Mouse (Mus musculus) megakaryocyte, adult 5-6 weeks (primary cell): ENCODE results near the gene Mlip. TPM values are rescaled to one million over a fixed set of nuclear protein-coding genes. Genes with fewer than 3 reads are reported as not detected.
"Not testable (repeated sequence)": the region's sequence is repeated elsewhere in the genome, so short reads cannot be mapped to it uniquely, and the experiment has no call there.

Experiments used
- ATAC-seq: 2 replicates; pipeline ENCODE4 v1.8.0; 2016; ENCODE audit warnings: mild to moderate bottlenecking, inconsistent platforms; ENCODE audit not compliant: poor library complexity, severe bottlenecking
- total RNA-seq, 2 experiments: library from RNA; stranded (forward) in 1 of 2; stranded (reverse) in 1 of 2; fragments of 153-499, 151-499 nt in 1 of 2; fragments of 221-1000, 200-1000 nt in 1 of 2; gene quantifications; 2 replicates each; pipeline versions ENCODE4 v1.2.3 to v1.2.4; 2015 to 2017

Gene Mlip
- total RNA-seq (2015) (not detected in 2 replicates), total RNA-seq (2017) (not detected in 2 replicates)

DNA sequence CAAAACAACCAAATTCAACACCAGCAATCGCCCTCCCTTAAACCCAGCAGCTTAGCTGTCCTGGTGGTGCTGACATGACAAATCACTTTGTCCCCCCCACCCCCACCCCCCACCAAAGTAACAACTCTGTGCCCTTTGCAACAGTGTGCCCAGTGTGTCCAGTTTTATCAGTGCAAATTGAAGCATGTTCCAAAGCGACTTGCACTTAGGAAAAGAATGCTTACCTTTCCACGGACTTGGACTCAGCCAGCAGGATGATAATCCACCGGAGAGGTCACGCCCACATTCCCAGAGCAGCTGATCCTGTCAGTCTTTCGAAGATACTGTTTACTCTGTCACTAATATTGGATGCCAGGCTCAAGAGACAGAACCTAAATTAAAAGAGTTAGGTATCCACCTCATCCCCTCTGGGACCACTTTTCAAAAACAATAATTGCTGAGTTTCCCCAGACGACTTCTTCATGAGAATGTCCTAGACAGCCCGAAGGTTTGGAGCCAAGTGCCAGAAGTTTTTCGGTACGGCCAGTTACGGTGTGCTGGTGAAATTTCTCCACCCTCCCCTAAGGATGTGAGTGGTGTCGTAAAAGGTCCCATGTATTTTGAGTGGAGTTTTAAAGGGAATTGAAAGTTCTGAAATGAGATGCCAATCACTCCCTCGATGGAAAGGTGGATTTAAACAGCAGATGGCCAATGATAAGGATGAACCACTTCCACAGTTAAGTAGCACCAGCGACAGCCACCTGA, at the start of gene Mlip:
Mlip (minus strand) TSS at position 538 of the 744 bp plus-strand sequence.
- ATAC-seq, result no peak

DNA sequence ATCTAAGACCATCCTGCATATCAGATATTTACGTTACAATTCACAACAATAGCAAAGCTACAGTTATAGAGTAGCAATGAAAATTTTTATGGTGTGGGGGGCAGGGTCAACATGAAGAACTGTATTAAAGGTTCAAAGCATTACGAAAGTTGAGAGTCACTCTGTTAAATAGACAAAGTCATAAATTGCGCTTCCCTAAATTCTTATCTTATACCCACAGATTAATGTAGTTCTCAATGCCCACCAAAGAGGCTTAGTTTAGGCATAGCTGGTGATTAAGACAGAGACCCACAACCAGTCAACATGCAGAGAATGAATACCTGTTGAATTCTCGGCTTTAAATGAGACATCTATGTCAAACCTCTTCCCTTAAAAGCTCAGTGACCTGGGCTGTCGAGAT, 47.0 kb upstream of the Mlip start:
- no peak for ATAC-seq

DNA sequence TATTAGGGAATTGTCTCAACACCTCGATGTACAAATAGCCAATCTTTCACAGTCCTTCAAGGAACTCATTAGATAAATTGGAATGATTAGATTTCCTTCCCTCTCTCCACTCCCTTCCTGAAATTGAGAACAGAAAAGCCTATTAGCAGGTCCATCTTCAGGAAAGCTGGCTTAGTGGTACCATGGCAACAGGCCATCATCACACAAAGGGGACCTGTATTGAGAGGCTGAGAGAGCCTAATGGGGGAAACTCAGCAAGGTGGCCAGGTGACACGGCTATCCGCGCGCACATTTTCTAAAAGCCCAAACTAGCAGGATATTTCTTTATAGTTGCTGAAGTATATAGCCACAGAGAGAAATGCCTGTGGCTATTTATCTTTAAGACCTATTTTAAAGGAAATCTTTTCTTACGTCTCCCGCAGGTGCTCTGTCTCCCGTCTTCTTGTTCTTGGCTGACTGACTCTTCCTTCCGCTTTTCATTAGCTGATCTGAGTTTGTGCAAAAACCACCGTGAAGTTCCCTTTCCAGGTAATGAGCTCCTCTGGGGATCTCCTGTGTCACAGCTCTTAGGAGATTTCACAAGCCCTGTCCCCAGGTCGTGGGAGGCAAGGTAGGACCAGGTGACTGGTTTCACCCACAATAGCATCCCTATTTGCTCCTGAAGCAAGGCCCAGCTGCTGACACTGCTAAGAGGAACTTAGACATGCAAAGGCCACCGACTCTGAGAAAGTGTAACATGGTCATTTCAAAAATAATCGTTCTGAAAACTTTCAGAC, 46.3 kb upstream of the Mlip start:
- ATAC-seq, result peak; percentile 47

DNA sequence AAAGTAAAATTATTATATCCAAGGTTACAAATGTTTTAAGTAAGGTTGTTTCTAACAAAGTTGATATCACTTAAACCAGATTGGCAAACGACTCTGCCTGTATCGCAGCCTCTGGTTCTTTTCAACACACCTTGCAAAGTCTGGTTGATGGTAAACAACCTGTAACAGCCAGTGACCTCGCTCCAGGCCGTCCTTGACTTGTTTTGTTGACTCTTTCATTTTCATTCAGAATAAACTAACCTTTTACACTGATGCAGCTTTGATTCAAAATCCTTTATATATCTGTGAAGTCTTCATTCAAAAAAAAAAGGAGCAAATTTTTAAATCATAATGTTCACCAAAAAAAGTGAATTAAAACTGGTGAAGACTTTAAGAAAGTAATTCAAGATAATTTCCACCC, 44.3 kb upstream of the Mlip start:
- no peak for ATAC-seq

DNA sequence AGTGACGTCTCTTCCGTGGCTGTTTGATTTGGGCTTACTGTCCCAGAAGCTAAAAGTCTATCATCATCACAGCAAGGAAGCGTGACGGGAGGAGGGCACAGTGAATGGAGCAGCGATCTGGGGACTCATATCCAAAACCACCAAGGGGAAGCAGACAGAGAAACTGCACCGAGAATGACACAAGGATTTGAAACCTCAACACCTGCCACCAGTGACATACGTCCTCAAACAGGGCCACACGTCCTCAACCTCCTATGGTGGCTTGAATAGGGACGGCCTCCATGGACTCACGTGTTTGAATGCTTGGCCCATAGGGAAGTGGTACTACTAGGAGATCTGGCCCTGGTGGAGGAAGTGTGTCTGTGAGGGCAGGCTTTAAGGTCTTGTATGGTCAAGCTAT, 38.5 kb upstream of the Mlip start:
- 0 out of 2 replicates have a peak, but pooled peaks have one; percentile 21 for ATAC-seq

DNA sequence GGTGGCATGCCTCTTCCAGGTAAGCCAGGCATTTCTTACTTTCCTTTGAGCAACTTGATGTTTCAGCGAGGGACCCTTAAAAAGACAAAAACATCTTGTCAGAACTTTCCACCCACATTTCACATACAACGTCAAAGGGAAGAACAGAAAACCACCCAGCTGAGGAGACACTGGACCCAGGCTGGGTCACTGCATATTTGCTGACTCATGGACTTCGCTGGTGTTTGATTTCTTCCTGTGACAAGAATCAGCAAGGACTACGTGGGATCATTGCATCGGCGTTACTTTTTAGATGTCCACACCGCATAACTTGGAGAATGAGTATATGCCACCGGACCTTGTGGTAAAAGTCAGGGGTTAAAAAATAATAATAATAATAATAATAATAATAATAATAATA, 36.2 kb upstream of the Mlip start:
- ATAC-seq, result no peak

DNA sequence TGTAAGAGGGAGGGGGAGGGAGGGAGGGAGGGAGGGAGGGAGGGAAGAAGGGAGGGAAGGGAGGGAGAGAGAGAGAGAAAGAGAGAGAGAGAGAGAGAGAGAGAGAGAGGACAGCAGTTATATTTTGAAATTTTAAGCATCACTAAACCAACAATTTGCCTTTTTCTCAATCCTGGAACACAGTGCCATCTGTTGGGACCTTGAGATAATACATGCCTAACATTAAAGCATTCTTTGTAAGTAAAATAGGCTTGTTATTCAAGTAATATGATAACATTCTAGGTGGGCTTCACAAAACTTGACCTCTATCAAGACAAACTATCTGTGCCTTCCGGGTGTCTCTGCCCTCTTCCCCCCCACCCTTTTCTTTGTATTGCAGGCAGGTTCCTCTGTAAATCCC, 34.0 kb upstream of the Mlip start:
- no peak for ATAC-seq

DNA sequence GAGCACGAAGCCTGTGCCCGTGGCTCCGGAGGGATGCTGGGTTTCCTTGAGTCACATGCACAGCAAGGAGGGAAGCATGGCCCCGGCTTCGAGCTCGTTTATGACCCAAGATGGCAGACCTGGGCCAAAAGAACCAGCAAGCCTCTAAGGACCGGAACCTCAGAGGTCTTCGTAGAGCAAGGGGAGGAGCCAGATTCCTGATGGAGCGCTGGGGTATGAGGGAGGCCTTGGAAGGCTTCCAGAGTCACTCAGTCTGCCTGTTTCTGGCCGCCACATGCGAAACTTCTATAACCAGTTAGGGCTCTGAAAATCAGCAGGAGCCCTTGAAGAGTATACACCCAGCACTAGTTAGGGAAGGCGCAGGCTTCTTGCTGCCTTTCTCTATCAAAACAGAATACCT, 32.8 kb upstream of the Mlip start:
- no peak for ATAC-seq

DNA sequence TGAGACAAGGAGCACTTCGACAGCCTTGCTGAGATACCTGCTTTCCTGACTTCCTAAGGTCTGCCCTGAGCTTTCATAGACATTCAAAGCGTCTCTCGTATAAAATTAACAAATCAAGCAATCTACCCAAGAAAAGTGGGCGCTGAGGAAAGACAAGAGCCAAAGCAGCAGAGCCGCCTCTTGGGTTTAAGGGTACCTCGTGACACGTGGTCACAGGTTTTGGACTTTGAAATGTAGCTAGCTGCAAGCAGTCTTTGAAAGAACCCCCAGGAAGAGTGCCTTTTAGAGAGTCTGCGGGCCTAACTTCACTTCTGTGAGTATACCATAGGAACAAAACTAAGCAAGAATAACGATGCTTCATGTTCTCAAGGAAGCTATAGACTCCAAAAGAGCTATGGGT, 31.9 kb upstream of the Mlip start:
- no peak for ATAC-seq

DNA sequence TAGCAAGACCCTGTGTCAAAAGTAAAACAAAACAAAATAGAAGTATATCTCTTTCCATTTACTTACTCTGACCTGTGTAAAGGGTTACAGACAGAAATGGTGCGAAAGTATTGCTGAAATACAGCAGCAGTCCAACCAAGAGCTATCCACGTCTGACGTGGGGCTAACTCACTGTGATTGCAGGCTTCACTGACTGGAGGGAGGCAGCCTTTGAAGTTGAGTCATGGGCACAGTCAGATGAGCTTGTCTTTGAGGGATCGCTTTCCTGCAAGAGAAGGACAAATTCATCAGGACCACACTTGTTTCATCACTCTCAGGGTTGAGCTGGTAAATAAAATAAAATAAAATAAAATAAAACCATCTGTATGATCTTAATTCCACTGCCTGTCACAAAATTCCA, 31.2 kb upstream of the Mlip start:
- ATAC-seq, result no peak

DNA sequence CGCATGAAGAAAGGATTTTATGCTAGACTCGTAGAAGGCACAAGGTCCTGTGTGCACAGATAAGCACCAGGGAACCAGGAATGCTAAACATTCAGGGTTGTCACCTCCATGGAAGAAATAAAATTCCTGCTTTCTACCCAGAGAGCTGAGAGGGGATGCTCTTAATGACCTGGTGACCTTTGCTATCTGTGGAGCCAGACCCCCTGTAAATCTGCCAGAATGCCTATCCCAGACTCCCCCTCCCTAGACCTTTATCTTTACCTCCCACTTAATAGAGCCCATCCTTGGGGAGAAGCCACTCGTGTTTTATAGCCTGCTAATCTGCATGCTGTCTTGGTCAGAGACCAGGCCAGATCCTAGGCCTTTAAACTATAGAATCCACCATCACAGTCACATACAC, 29.7 kb upstream of the Mlip start:
- ATAC-seq, result no peak

DNA sequence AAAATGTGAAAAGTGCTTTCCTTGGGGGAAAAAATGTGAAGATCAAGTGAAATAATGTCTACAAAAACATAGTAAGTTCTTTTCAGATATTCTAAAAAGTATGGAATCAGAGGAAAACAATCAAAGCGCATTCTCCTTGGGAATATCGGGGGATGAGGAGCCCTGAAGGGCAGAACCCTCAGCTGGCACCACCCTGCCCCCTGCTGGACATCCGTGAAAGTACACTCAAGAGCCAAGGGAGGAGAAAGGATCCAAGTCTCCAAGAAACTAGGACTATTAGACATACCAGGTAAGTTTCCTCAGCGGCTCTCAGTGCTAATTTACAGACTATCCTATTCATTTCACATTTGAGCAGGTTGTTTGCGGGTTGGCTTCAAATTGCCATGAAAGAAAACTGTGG, 28.8 kb upstream of the Mlip start:
- peak; percentile 68 for ATAC-seq

DNA sequence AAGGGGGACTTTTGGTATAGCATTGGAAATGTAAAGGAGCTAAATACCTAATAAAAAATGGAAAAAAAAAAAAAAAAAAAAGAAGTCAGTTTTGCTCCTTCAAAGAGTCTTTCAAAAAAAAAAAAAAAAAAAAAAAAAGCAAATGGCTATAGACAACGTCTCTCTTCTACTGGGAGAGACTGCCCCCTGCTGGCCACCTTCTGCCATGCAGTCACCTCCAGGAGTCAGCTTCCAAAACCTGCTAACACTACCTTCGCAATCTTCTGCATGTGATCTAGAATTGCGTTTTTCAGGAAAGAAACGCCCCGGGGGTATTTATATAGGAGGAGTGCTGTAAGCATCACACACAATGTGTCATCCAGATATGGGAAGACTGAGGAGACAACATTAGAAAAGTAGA, 26.9 kb upstream of the Mlip start:
- peak; percentile 63; the same call in 1 of the 2 replicates for ATAC-seq

DNA sequence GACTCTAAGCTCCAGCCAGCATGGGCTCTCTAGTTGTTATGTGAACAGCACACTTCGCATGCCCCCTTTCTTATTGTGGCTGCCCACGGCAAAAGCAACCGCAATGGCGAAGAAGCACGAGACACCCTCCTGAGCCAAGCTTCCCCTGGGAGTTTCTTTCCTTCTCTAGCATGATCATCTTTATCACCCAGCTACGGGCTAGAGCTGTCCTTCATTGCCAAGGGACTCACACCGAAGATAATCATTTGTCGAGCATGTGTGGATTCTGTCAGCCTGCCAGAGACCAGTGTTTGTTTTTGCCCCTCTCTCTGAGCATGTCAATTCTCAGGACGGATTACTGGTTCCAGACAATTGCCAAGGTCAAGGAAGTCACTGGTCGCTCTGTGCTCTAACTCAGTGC, 24.9 kb upstream of the Mlip start:
- ATAC-seq, result no peak

DNA sequence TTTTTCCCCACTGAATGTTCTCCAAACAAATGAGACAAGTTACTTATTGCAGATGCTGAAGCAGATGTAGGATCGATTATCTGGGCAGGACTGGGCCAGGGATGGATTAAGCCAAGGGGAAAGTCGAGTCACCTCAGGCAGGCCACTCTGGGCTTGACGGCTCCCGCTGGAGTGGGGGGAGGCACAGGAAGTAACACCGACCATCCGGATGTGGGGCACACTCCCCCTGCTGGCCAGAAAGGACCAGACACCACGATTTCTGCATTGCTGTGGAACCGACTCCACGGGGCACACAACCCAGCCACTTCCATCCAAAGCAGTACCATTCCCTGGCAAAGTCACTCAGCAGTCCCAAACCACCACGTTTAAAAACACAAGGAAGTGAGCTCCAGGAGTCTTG, 24.3 kb upstream of the Mlip start:
- ATAC-seq, result peak; percentile 53; the same call in 1 of the 2 replicates

DNA sequence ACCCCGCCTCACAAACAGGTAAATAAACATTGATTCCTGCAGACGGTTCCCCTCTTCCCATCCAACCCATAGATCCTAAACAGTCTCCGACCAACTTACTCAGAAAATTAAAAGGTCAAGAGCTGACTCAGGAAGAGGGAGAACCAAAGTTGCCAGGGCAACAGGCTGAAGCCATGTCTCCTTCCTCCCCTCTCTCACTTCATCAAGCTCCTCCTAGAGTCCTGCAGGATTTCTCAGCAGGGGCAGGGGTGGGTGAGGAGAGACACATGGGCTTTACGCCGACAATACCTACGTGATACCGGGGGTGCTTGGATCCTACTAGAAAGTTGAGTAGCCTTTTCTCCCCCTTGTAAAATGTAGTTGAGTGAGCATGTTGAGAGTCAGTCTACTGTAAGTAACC, 23.8 kb upstream of the Mlip start:
- ATAC-seq, result no peak

DNA sequence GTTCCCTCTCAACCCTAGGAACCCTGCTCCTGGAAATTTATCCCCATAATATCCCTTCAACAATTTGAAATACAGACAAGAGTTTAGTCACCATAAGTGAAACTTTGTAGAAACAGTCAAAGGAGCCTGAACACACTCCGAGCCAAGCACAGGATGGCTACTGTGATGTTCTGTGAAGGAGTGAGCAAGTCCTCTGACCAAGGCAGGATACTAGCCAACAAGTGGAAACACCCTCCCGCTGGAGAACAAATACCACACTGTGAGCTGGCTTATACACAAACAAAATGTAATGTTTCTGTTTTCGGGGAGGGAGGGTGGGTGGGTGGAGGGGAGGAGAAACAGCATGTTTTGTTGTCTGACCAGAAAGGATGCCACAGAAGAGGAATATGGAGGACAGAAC, 17.9 kb upstream of the Mlip start:
- no peak for ATAC-seq

DNA sequence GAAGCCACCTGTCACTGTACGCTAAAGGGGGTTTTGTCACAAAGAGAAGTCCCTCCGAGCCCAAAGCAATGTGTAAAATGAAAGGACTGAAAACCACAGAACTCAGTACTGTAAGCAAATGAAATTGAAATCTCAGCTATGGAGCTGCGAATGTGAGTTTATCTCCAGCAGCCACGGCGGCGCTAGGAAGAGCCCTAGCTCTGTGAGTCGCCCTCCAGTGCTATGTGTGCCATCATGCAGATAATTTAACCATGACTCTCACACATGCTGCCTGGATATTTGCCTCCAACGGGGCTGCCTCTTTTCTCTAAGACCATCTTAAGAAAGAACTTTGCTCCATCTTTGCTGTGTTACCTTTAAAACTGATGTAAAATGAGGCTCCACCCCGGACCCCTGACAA, 16.5 kb upstream of the Mlip start:
- ATAC-seq, result no peak

DNA sequence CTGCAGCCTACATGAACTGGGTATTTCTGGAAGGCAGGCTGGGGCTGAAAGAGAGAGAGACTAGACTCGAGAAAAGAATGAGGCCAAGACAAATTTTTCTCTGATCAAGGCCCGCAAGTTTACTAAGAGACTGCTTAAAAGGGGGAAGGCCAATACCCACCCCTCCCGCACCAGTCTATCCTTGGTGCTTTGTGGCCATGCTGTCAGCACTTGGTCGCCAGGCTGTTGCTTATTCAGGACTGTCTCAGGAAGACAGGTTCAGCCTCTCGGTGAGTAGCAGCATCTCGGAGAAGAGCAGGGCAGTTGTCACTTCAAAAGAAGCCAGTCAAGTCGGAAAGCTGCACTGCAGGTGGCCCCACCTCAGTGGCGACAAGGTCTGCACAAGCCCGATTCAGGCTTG, 11.9 kb upstream of the Mlip start:
- not testable (repeated sequence) for ATAC-seq

DNA sequence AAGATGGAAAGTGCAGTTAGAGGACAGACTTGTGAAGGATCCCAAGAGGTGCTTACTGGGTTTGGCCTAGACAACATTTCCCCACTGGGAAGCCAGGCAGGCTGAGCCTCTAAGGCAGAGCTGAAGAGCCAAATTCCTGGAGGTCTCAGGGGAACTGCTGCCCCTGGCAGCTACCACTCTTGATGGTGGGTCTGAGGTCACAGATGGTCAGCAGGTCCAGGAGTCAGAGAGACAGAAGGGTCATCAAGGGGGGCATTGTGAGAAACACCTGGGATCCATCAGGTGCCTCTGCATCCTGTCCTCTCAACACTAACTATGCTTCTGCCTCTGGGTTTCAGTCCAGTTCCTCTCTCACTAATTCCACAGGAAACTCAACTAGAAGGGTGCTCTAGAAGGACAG, 10.1 kb upstream of the Mlip start:
- no peak for ATAC-seq

DNA sequence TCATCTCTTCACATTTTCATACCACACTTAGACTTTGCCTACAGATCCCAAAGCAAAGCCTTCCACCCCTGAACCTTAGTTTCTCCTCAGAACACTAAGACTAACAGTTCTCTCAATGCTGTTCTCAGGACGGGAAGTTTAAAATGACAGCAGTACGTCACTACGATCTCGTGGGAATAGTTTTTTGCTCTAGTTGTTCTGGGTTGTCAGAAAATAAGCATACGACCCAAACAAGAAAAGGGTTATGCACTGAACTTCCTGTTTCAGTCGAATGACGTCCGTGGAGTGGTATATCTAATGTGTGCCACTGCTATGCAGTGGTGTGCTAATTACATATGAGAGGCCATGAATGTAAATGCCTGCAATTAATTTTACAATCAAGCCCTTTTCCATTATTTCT, 7.9 kb upstream of the Mlip start:
- ATAC-seq, result no peak

DNA sequence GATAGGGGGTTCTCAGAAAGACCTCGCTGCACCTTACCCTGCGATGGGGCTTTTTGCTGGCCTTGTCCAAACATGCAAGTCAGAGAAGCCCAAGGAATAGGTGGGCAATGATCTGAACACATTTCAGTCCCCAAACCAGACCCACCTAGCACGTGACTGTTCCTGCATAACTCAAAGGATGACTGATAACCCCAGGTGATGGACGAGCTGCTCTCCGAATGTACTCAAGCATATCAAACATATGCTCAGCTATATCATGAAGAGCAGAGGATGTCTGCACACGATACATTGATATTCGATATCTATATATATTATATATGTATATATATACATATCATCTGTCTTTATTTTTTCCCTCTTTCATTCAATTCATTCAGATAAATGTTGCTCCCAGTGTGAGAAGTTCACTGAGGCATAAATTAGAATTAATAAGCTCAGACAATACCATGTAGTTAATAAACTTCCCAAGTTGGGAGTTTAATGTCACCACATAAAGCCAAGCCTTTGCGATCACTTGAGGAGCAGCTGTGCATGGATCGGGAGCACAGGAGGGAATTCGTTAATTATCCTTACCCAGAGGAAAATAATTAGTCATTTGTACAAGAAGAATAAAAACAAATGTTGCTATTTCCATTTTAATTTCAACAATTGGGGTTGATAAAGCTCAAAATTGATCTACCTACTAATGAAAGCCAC, 6.7 kb upstream of the Mlip start:
- no peak for ATAC-seq
